Mouse (Mus musculus) limb, embryonic 14.5 days (tissue): ENCODE measurements around the gene Slc25a22. TPM values are rescaled to one million over a fixed set of nuclear protein-coding genes. Genes with fewer than 3 reads are reported as not detected.

Experiments
- ATAC-seq: fragments of 200-750 bp; cut with Nextera tagmentation; 2 replicates; pipeline ENCODE4 v1.8.0; 2017; ENCODE audit warnings: low read depth, moderate number of reproducible peaks, moderate TSS enrichment; ENCODE audit not compliant: low FRiP score
- DNase-seq: peaks from one replicate; pipeline ENCODE4 v3.0.0-alpha.2; 2015; ENCODE audit warnings: low spot score
- H3K27ac ChIP-seq: fragments of 300-500 bp; sonication (generic); replicated peaks from 2 replicates; pipeline ENCODE4 v1.5.1; 2014; ENCODE audit warnings: low read depth, mild to moderate bottlenecking, low read length, moderate library complexity, mixed read lengths
- H3K27me3 ChIP-seq: fragments of 300-500 bp; sonication (generic); 2 replicates; pipeline ENCODE4 v1.6.1; 2014; ENCODE audit warnings: low read length, mixed read lengths; ENCODE audit not compliant: control insufficient read depth, insufficient read depth
- H3K36me3 ChIP-seq: fragments of 300-500 bp; sonication (generic); 2 replicates; pipeline ENCODE4 v1.6.1; 2014; ENCODE audit warnings: mild to moderate bottlenecking, low read length, moderate library complexity, mixed read lengths; ENCODE audit not compliant: control insufficient read depth, insufficient read depth
- H3K4me1 ChIP-seq: fragments of 300-500 bp; sonication (generic); 2 replicates; pipeline ENCODE4 v1.6.1; 2014; ENCODE audit warnings: antibody characterized with exemption, low read length, mixed read lengths; ENCODE audit not compliant: control insufficient read depth, insufficient read depth
- H3K4me2 ChIP-seq: fragments of 300-500 bp; sonication (generic); replicated peaks from 2 replicates; pipeline ENCODE4 v1.6.1; 2014; ENCODE audit warnings: low read depth, mild to moderate bottlenecking, low read length, moderate library complexity; ENCODE audit not compliant: severe bottlenecking
- H3K4me3 ChIP-seq: fragments of 300-500 bp; sonication (generic); replicated peaks from 2 replicates; pipeline ENCODE4 v1.5.1; 2014; ENCODE audit warnings: low read length
- H3K9ac ChIP-seq: fragments of 300-500 bp; sonication (generic); 2 replicates; pipeline ENCODE4 v1.6.1; 2014; ENCODE audit warnings: mild to moderate bottlenecking, low read depth, low read length, moderate library complexity; ENCODE audit not compliant: severe bottlenecking
- H3K9me3 ChIP-seq: fragments of 300-500 bp; sonication (generic); 2 replicates; pipeline ENCODE4 v1.6.1; 2016; ENCODE audit warnings: low read length; ENCODE audit not compliant: control insufficient read depth
- POLR2A ChIP-seq: fragments of 200-500 bp; IDR thresholded peaks from 2 replicates; pipeline ENCODE4 v1.8.0; 2012; ENCODE audit warnings: inconsistent platforms, mild to moderate bottlenecking, moderate library complexity, borderline replicate concordance; ENCODE audit not compliant: insufficient read depth, insufficient read length; ENCODE audit errors: extremely low read depth
- WGBS: fragments of 180-500 bp; shearing (Covaris S2); extraction: QIAGEN DNeasy Blood & Tissue Kit; methylation state at CpG from one replicate; pipeline ENCODE4 v1.1.7; 2014; 5-methylcytosine and 5-hydroxymethylcytosine counted together
- polyA plus RNA-seq, 2 experiments: library from polyadenylated mRNA; depleted of rRNA in 1 of 2; stranded (reverse) in 1 of 2; unstranded in 1 of 2; fragments of >200 nt; fragmentation: Nextera tagmentation in 1 of 2; extraction: Ambion mirVana in 1 of 2; gene quantifications; 2 replicates each; pipeline versions ENCODE4 v1.2.1 to v1.2.3; 2012 to 2014

The Slc25a22 gene
- polyA plus RNA-seq, 2 experiments: 22.8 to 75.1 TPM

GRCm38 (mm10) chr7:141457236-141457635 is 19.5 kb upstream of the Slc25a22 start:
- H3K36me3 ChIP-seq: peaks cover 9% of the 10 kb centered on the region
- H3K4me2 ChIP-seq: no peak overlapping the region
- peaks cover 17% of the 10 kb centered on the region for H3K27me3 ChIP-seq
- no peaks in the 10 kb centered on the region for H3K9me3 ChIP-seq
- H3K4me3 ChIP-seq: no peak overlapping the region
- no peak for TF ChIP-seq POLR2A
- no peak overlapping the region for H3K9ac ChIP-seq
- no peak overlapping the region for H3K27ac ChIP-seq
- 93% methylated on average over 14 of the region's 14 CpGs for WGBS
- no peak for DNase-seq
- peaks cover 13% of the 10 kb centered on the region; the same call in 1 of the 2 replicates for H3K4me1 ChIP-seq
- no peak for ATAC-seq

DNA sequence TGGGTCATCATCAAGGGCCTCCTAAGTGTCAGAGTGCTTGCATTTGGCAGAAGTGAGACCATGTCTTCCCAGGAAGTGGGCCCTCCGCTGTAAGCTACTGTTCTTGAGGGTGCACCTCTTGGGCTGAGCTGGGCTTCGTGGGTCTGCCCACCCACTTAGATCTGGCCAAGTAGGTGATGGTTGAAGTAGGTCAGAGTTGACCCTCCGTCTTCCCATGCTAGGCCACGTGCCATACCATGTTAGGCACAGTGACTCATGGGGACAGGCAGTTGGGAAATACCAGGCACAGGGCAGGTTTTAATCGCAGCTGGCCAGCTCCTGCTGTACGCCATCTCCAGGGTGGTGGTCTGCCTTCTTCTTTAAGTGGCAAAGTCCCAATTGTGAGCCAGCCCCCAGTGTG is 19.0 kb upstream of the Slc25a22 start:
- no peak overlapping the region for H3K4me3 ChIP-seq
- H3K27me3 ChIP-seq: peaks cover 12% of the 10 kb centered on the region
- peaks cover 8% of the 10 kb centered on the region; the same call in 1 of the 2 replicates for H3K4me1 ChIP-seq
- DNase-seq: no peak
- no peak for TF ChIP-seq POLR2A
- WGBS: 87% methylated on average over 6 of the region's 6 CpGs
- H3K36me3 ChIP-seq: peaks cover 14% of the 10 kb centered on the region
- H3K9me3 ChIP-seq: no peaks in the 10 kb centered on the region
- H3K9ac ChIP-seq: no peak overlapping the region
- H3K27ac ChIP-seq: no peak overlapping the region
- no peak overlapping the region for H3K4me2 ChIP-seq
- ATAC-seq: no peak

GRCm38 (mm10) chr7:141455610-141456314 is 18.1 kb upstream of the Slc25a22 start:
- Histone ChIP-seq H3K4me2 (peak overlapping the region; percentile 92), H3K9me3 (no peaks in the 10 kb centered on the region), H3K4me1 (0 out of 2 replicates have a peak, but pooled peaks cover 6% of the 10 kb centered on the region), H3K4me3 (peak overlapping the region; percentile 57), H3K36me3 (peaks cover 24% of the 10 kb centered on the region), H3K27ac (no peak overlapping the region), H3K27me3 (peaks cover 2% of the 10 kb centered on the region), H3K9ac (peak overlapping the region; percentile 56)
- DNase-seq (no peak), ATAC-seq (no peak)
- no peak for TF ChIP-seq POLR2A
- 1% methylated on average over 23 of the region's 23 CpGs for WGBS

GRCm38 (mm10) chr7:141454967-141455551 is 17.4 kb upstream of the Slc25a22 start, which contains the start of gene Pnpla2:
TSS of gene Pnpla2 (plus strand) at chr7:141455198.
- 3% methylated on average over 45 of the region's 45 CpGs for WGBS
- Histone ChIP-seq H3K36me3 (peaks cover 31% of the 10 kb centered on the region), H3K9ac (peak within 1 kb of the TSS; percentile 56), H3K9me3 (no peaks in the 10 kb centered on the region), H3K27me3 (no peaks in the 10 kb centered on the region), H3K4me3 (peak within 1 kb of the TSS; percentile 57), H3K27ac (no peak within 1 kb of the TSS), H3K4me1 (0 out of 2 replicates have a peak, but pooled peaks cover 6% of the 10 kb centered on the region), H3K4me2 (peak within 1 kb of the TSS; percentile 92)
- DNase-seq (peak; percentile 90), ATAC-seq (peak; percentile 87)
- TF ChIP-seq POLR2A: peak; percentile 69; the same call in 1 of the 2 replicates

GRCm38 (mm10) chr7:141453636-141454035 is 15.9 kb upstream of the Slc25a22 start:
- no peak for ATAC-seq
- TF ChIP-seq POLR2A: no peak
- WGBS: 73% methylated on average over 2 of the region's 2 CpGs

More at GRCm38 (mm10) chr7:141453636-141454035, 15.9 kb upstream of the Slc25a22 start:
- H3K36me3 ChIP-seq: peaks cover 38% of the 10 kb centered on the region
- no peak overlapping the region for H3K9ac ChIP-seq
- DNase-seq: no peak
- no peak overlapping the region for H3K4me2 ChIP-seq
- no peak overlapping the region for H3K4me3 ChIP-seq
- H3K27me3 ChIP-seq: no peaks in the 10 kb centered on the region
- no peak overlapping the region for H3K27ac ChIP-seq
- H3K9me3 ChIP-seq: no peaks in the 10 kb centered on the region
- H3K4me1 ChIP-seq: peaks cover 10% of the 10 kb centered on the region
